Mouse (Mus musculus) frontal cortex, postnatal 10 days (tissue): ENCODE measurements at regions not wholly inside any gene's neighbourhood (a gene's known extent, or its start where the extent isn't known, plus 50 kb on each side); places are given as distances from the start of the nearest gene placed in this dataset.
A peak's percentile ranks its signal among the peaks of the same experiment; 100 is the strongest.

Source experiments
- DNase-seq, 2 experiments: peaks; one replicate each; pipeline ENCODE4 v3.0.0; 2022; ENCODE audit warnings: low spot score in 2 of 2, mixed read lengths in 1 of 2

GRCm38 (mm10) chr17:66252926-66253325 lies 129.6 kb downstream of the Ddx11 start:
- DNase-seq = no peak

GRCm38 (mm10) chr17:66259697-66260096 lies 136.4 kb downstream of the Ddx11 start:
- DNase-seq = no peak

- DNase-seq = no peak
These were observed 139.4 kb downstream of the Ddx11 start for GRCm38 (mm10) chr17:66262681-66263240.

- no peak for DNase-seq
These were observed 140.1 kb downstream of the Ddx11 start for GRCm38 (mm10) chr17:66263405-66263804.

GRCm38 (mm10) chr17:66266803-66267202 lies 143.5 kb downstream of the Ddx11 start:
- DNase-seq = no peak

- DNase-seq = no peak
These were observed 144.5 kb downstream of the Ddx11 start for GRCm38 (mm10) chr17:66267831-66268230.

- DNase-seq = no peak
These were observed 146.2 kb downstream of the Ddx11 start for GRCm38 (mm10) chr17:66269567-66269966.

GRCm38 (mm10) chr17:66271906-66272305 lies 148.6 kb downstream of the Ddx11 start:
- no peak for DNase-seq

GRCm38 (mm10) chr17:66276778-66277177 lies 153.5 kb downstream of the Ddx11 start:
- peak; percentile 67 to 78 for DNase-seq

- DNase-seq = no peak
These were observed 154.7 kb downstream of the Ddx11 start for GRCm38 (mm10) chr17:66278037-66278436.

- DNase-seq = no peak
These were observed 162.0 kb downstream of the Ddx11 start for GRCm38 (mm10) chr17:66285295-66285694.
